Mouse (Mus musculus) adrenal gland, postnatal 4 days (tissue): ENCODE measurements at regions not wholly inside any gene's neighbourhood (a gene's known extent, or its start where the extent isn't known, plus 50 kb on each side); places are given as distances from the start of the nearest gene placed in this dataset.

Experiments
- DNase-seq, 2 experiments: peaks; one replicate each; pipeline ENCODE4 v3.0.0; 2021 to 2022; ENCODE audit warnings: low spot score in 2 of 2, mixed read lengths in 2 of 2

DNA sequence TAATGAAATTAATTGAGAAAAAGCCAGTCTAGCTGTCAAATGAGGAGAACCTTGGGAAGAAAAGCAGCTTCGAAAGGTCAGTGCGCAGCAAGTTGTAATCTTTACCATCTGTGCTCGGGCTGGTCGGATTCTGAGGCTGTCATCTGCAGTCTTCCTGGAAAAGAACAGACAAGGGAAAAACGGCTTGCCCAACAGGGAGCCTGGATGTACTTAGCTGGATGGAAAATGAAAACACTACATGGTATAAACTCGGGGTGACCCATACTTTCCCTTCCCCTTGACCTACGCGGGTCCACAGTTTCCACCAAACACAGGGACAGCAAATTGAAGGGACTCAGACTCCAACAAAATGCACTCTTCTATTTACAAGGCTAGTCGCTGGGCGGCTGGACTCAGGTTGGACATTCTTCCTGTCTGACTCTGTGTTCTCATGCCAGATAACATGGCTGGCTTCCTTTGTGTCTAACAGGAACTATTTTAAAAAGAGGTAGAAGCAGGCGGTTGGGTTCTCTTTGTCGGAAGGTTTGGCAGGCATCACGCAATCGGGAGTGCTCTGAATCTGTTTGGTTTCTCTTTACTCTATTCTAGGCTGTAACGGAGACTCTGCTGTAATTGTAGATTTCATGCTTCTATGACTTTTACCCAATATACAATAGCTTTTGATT lies 648.5 kb downstream of the Epha4 start:
- no peak for DNase-seq

GRCm38 (mm10) chr1:76873207-76873606 lies 641.7 kb downstream of the Epha4 start:
- no peak for DNase-seq

GRCm38 (mm10) chr1:76880111-76880782 lies 634.6 kb downstream of the Epha4 start:
- DNase-seq, result no peak

- DNase-seq, result no peak
Measured at GRCm38 (mm10) chr1:76880783-76881145, 634.1 kb downstream of the Epha4 start.

GRCm38 (mm10) chr1:76896152-76896864 lies 618.6 kb downstream of the Epha4 start:
- DNase-seq, result no peak

DNA sequence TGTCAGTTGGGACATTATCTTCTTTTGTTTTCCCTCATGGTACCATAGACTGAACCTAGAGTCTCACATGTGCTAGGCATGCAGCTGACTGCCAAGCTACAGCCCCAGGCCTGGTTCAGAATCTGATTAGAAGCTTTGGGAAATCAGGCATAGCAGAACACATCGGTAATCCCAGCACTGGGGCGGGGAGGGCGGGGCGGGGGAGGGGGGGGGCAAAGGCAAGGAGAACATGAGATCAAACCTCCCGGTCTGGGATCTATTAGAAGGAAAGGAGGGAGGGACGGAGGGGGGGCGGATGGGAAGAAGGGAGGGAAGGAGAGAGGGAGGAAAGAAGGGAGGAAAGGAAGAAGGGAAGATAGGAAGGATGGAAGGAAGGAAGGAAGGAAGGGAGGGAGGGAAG lies 617.5 kb downstream of the Epha4 start:
- no peak for DNase-seq

GRCm38 (mm10) chr1:76911472-76911871 lies 603.4 kb downstream of the Epha4 start:
- DNase-seq, result no peak

- DNase-seq, result no peak
Measured at GRCm38 (mm10) chr1:76919541-76919940, 595.3 kb downstream of the Epha4 start.

GRCm38 (mm10) chr1:76920634-76921033 lies 594.3 kb downstream of the Epha4 start:
- DNase-seq, result no peak

DNA sequence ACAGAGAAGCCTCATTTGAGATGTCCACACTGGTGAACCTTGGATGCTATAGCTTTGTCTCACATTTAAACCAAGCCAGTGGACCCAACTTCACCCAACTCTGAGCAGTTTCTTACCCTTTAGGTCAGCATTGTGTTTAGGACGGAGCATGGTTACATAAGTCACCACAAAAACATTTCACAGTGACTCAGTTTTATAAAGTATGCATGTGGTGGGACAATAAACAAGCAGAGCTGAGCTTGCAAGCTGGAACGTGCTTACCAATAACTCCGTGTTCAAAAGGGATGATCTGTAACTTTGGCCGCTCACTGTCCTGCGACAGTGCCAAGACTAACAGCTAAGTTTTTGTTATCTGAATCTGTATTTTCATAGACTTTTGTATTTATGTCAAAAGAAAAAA lies 587.8 kb downstream of the Epha4 start:
- no peak for DNase-seq

GRCm38 (mm10) chr1:76928035-76928434 lies 586.9 kb downstream of the Epha4 start:
- no peak for DNase-seq

DNA sequence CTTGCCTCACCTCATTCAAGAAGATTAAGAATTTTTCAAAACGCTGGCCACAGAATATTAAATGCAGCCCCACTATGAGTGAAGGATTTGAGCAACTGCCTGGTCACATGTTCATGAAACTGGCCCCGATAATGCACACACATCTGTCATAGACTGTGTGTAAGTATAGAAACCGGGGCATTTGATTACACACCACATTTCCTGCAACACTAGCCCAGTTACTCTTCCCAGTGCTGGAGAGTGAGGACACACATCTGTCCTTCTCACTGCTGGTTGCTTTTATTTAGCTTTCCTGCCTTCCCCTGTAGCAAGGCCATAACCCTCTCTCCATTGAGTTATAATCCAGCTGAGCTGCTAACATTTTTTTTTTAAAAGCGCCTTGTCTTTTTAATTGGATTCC lies 581.4 kb downstream of the Epha4 start:
- DNase-seq, result no peak

DNA sequence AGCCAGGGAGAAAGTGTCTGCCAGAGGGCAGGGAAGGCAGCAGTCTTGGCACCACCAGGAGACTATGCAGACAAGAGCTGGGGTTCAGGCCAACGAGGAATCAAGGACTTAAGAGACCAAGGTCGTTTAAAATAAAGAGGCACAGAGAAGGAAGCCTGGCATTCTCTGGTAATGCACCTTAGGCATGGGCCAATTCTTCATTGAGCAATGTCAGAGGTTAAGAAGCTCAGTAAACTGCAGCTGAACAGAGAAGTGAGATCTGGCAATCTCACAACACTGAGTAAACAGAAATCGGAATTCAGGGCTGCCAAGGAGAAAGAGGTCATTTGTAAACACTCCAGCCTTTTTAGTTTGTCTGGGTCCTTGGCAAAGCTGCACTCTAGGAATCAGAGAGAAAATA lies 572.2 kb downstream of the Epha4 start:
- DNase-seq, result peak in 1 of 2 experiments; percentile 4

- no peak for DNase-seq
Measured at GRCm38 (mm10) chr1:76944046-76944445, 570.8 kb downstream of the Epha4 start.

DNA sequence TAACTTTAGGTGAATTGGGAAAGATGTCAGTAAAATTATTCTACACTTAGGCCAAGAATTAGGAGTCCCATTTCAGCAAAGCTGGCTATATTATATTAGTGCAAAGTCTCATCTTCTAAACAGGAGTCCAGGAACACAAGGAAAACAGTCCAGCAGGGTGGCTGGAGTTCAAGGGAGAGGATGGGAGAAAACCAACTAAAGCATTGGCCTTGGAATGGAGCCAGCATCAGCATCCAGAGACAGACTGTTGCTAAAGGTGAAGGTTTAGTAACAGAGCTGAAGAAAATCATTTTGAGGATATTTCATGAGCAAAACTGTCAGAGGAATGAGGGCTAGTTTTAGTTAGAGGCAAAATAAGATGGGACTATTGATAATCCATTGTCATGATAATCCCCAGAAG lies 559.9 kb downstream of the Epha4 start:
- DNase-seq, result no peak

DNA sequence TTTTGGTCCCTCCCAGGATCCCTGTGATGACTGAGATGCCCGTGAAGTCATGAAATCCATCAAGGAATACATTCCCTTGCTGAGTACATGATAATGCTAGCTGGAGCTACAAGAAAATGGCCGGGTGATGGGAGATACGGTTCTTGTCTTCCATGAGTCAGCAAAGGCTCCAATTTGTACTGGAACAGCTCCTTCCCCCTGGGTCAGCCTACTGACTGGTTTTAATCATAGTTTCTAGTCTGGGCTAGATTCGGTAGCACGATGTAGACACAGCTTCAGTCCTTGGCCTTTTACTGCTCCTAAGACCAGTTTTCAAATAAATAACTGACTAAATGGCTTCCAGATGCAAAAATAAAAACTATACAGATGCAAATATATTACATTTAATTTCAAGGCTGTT lies 557.5 kb downstream of the Epha4 start:
- DNase-seq, result no peak

DNA sequence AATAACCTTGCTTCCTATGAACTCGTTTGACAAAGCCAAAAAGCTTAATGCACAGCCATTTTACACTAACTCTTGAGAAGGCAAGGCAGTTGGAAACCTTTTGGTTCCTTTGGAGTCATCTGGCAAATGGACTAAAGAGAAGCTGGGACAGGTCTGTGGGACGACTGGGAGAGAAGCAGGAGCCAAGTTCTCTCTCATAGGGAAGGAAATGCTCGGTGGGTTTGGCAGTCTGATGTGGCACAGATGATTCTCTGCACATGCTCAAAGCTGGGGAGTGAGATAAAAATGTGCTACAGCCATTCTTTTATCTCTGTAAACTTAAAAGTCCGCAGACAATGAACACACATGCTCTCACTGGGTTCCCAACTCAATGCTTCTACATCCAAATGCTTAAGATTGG lies 556.2 kb downstream of the Epha4 start:
- DNase-seq, result no peak

DNA sequence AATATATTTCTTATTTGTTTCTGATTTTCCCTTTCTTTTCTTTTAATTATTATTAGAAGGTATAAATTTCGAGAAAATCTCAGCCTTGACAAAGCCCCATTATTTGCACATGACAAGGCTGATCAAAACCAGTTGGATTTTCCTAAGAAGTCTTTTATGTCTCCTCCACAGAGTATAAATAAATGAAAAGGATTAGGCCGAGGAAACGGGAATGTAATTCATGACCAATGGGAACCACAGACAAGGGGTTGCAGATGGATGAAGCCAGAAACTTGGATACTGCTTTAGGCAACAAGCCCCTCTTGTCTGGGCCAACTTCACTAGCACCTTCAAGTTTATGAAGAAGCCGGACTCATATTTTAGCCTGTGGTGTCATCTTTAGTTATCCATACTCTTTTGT lies 542.4 kb downstream of the Epha4 start:
- no peak for DNase-seq

DNA sequence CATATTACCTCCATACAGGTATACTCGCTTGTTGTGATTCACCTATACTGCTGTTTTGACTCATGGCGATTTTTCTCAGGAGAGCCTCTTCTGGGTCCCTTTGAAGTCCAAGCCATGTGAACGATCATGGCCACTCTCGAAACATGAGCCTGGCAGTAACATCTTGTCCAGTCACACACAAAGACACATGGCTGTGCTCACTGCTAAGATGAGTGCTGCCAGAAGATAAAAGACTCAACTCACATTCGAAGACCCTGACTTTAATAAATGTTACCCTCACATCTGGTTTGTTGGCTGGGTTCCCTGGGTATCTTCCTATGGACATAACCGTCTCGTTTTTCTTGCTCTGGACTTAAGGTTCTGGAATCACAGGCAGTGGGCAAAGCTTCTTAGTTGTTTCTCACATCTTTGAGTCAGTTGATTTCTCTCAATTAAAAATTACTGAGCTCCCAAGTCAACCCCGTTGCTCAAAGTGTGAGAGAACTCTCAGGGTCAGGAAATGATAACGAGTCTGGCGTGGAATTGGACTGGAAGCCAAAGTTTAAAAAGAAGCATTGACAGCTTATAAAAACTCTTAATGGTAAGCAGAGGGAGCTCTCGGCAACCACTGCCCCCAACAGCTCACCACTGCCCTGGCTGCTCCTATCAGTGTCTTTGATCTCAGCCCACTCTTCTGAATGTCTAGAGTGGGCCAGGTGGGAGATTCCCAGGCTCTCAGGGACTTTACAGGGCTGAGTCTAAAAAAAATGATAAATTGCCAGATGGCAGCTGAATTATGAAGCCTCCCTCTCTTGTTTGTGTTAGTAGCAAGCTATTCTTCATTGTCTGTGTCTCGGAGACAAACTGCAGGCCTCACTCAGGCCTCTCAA lies 539.6 kb downstream of the Epha4 start:
- DNase-seq, result no peak

- DNase-seq, result no peak
Measured at GRCm38 (mm10) chr1:76980498-76981152, 534.3 kb downstream of the Epha4 start.

DNA sequence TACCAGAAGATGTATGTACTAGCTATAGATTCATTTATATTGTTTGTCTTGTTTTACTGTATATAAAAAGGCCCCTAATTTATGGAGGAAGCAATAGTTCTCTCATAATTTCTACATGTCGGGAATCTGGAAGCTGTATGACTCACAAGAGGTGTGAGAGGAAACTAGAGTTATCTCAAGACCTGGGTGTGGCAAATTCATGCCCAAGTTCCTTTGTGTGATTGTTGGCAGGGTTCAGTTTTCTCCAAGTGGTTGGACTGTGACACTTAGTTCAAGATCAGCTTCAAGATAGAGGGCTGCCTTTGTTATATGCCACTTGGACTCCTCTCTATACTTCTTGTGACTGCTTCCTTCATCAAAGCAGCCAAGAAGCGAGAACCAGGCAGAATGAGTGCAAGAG lies 521.1 kb downstream of the Epha4 start:
- no peak for DNase-seq
